Mouse (Mus musculus): ENCODE measurements around the gene Gtf2h4.

GRCm38 (mm10) chr17:35692368-35692767, 18.8 kb upstream of the Gtf2h4 start:
- TF ChIP-seq CTCF (IDR thresholded peaks at IDR 0.05; ENCODE audit: extremely low read depth, insufficient read length, insufficient replicate concordance, low read depth, low read length) (no peak), POLR2A (IDR thresholded peaks at IDR 0.05; ENCODE audit: low read depth, low read length) (no peak)
